Mouse (Mus musculus): ENCODE measurements around the gene Kcnip2. TPM values are rescaled to one million over a fixed set of nuclear protein-coding genes. Genes with fewer than 3 reads are reported as not detected.

Kcnip2 gene
- polyA plus RNA-seq, 1 experiment from 2014 or later, result 3.6 TPM

DNA sequence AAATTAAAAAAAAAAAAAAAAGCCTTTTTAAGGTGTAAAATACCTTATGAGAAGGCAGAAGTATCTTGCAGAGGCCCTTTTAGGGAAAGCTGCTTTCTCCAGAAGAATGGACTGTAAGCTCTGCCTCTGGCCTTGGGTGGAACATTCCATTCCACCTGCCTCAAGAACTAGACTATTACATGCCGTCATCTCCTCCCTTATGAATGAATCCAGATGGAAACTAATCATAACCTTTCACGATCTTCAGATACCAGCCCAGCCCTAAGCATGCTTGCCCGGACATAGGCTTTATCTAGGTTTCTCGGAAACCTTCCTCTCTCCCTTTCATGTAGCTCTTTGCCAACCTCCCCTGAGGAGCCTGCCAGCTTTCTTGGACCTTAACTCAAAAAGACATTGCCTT is 27.5 kb downstream of the Kcnip2 start:
- no peak for ATAC-seq (ENCODE audit: insufficient number of reproducible peaks, insufficient read depth, low FRiP score, low read depth)
- no peaks in the 10 kb centered on the region for H3K36me3 ChIP-seq (ENCODE audit: control insufficient read depth, insufficient read depth, low read length)
- no peak overlapping the region for H3K9ac ChIP-seq (ENCODE audit: low read length)
- H3K27ac ChIP-seq (replicated peaks in 1 of 2; ENCODE audit: control insufficient read depth in 1 of 2, insufficient read depth in 1 of 2, low read depth in 2 of 2, low read length in 2 of 2), result no peak overlapping the region
- H3K27me3 ChIP-seq (ENCODE audit: control insufficient read depth, insufficient read depth, low read length), result no peaks in the 10 kb centered on the region
- 40% methylated on average over 4 of the region's 4 CpGs for WGBS
- no peak overlapping the region for H3K4me2 ChIP-seq (ENCODE audit: low read length)
- no peak overlapping the region for H3K4me3 ChIP-seq (ENCODE audit: control insufficient read depth in 1 of 2, insufficient read depth in 1 of 2, low read depth in 1 of 2, low read length in 2 of 2)
- peaks cover 0 to 2% of the 10 kb centered on the region in 2 experiments; a peak in 1 of 4 replicates for H3K4me1 ChIP-seq (ENCODE audit: control insufficient read depth in 2 of 2, insufficient read depth in 2 of 2, low read length in 2 of 2)
- no peaks in the 10 kb centered on the region for H3K9me3 ChIP-seq (ENCODE audit: control insufficient read depth, low read length)

DNA sequence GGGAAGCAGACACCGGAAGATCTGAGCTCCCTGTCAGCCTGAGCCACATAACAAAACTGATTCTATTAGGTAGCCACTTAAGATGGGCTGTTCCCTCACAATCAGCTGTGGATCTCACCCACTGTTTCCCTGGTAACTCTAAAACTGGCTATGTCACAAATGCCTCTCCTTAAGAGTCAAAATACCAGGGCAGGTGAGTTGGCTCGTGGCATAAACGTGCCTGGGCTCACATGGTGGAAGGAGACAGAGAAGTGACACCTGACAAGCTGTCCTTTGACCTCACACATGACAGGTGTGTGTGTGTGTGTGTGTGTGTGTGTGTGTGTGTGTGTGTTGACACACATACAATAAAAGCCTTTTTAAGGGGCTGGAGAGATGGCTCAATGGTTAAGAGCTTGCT is 28.4 kb downstream of the Kcnip2 start:
- WGBS, result 69% methylated on average over 3 of the region's 3 CpGs

DNA sequence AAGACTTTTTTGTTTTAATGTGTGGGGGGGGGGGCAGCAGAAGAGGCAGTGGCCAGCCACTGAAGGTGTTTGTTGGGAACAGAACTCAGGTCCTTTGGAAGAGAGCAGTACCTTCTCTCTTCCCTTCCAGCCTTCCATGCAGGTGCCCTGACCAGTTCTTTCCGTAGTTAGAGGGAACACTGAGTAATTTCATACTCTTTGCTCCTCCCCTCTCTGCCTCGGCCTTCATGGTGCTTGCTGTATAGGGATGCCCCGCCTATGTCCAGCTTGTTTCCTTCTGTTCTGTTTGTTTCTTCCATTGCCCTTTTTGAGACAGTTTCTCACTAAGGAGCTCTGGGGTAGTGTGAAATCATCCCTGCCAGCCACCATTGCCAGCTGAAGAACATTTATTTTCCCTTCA is 30.4 kb downstream of the Kcnip2 start:
- Histone ChIP-seq H3K4me1 (ENCODE audit: control insufficient read depth in 2 of 2, insufficient read depth in 2 of 2, low read length in 2 of 2) (peaks cover 3 to 17% of the 10 kb centered on the region in 2 experiments), H3K4me3 (ENCODE audit: control insufficient read depth in 1 of 2, insufficient read depth in 1 of 2, low read depth in 1 of 2, low read length in 2 of 2) (no peak overlapping the region), H3K27ac (replicated peaks in 1 of 2; ENCODE audit: control insufficient read depth in 1 of 2, insufficient read depth in 1 of 2, low read depth in 2 of 2, low read length in 2 of 2) (no peak overlapping the region), H3K4me2 (ENCODE audit: low read length) (no peak overlapping the region), H3K27me3 (ENCODE audit: control insufficient read depth, insufficient read depth, low read length) (no peaks in the 10 kb centered on the region), H3K36me3 (ENCODE audit: control insufficient read depth, insufficient read depth, low read length) (peaks cover 4% of the 10 kb centered on the region), H3K9me3 (ENCODE audit: control insufficient read depth, low read length) (no peaks in the 10 kb centered on the region), H3K9ac (ENCODE audit: low read length) (no peak overlapping the region)
- 64% methylated on average over 3 of the region's 3 CpGs for WGBS
- no peak for ATAC-seq (ENCODE audit: insufficient number of reproducible peaks, insufficient read depth, low FRiP score, low read depth)

More for the DNA sequence above, 28.4 kb downstream of the Kcnip2 start:
- Histone ChIP-seq H3K9ac (ENCODE audit: low read length) (no peak overlapping the region), H3K27ac (replicated peaks in 1 of 2; ENCODE audit: control insufficient read depth in 1 of 2, insufficient read depth in 1 of 2, low read depth in 2 of 2, low read length in 2 of 2) (no peak overlapping the region), H3K4me1 (ENCODE audit: control insufficient read depth in 2 of 2, insufficient read depth in 2 of 2, low read length in 2 of 2) (no peaks in the 10 kb centered on the region; a peak in 1 of 4 replicates), H3K4me2 (ENCODE audit: low read length) (no peak overlapping the region), H3K27me3 (ENCODE audit: control insufficient read depth, insufficient read depth, low read length) (no peaks in the 10 kb centered on the region), H3K36me3 (ENCODE audit: control insufficient read depth, insufficient read depth, low read length) (no peaks in the 10 kb centered on the region), H3K4me3 (ENCODE audit: control insufficient read depth in 1 of 2, insufficient read depth in 1 of 2, low read depth in 1 of 2, low read length in 2 of 2) (no peak overlapping the region), H3K9me3 (ENCODE audit: control insufficient read depth, low read length) (no peaks in the 10 kb centered on the region)
- ATAC-seq (ENCODE audit: insufficient number of reproducible peaks, insufficient read depth, low FRiP score, low read depth), result no peak

DNA sequence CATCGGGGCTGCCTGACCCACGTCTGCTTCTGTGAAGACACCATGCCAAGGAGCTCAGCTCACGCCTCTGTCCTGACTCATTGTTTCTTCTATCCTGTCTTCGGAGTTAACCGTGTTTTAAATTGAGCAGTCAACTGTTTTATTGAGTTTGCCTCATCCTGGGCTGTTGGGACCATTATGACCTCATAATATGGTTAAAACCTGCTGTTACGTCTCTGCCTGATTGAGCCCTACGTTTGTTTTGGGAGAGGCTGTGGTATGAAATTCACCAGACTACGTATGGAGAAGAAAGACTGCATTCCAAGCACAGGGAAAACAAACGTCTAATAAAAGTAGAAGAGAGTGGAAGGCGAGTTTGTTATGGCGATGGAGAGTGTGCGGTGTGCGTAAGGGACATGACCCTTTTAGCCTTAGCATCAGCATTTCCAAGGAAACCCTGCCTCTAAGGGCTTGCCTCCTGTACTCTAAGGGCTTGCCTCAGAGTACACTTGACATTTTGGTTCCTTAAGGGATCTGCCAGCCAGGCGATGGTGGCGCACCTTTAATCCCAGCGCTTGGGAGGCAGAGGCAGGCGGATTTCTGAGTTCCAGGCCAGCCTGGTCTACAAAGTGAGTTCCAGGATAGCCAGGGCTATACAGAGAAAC is 31.8 kb downstream of the Kcnip2 start:
- no peak for ATAC-seq (ENCODE audit: insufficient number of reproducible peaks, insufficient read depth, low FRiP score, low read depth)

DNA sequence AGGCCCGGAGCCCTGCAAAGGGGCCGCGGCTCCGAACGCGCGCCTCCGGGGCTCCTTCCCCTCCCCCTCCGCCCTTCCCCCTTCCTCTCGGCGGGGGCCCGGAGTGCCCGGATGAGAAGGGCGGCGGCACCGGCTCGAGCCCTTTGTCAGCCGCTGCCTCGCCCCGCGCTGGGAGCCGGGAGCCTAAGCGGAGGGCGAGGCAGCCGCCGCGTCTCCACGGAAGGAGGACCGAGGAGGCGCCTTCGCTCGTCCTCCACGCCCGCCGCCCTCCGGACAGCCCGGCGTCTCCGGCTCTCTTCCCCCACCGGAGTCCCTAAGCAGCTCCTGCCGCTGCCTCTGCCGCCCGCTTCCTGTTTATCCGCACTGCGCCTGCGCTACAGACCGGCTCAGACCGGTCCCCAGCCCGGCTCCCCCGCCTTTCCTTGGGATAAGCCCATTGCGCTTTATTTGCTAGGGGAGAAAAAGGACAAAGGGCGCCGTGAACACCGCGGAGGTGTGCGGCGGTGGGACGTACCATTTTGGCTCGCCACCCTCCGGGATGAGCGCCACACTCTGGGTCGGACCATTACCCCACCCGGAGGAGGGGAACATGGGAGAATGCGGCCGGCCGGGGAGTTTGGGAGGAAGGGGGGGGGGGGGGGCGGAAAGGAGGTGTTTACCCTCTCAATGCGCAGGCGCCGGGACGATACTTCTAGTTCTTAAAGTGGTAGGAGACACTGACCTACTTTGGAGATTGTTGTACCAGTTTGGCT is 32.5 kb downstream of the Kcnip2 start, which contains the start of gene Mgea5:
Gene Mgea5 (minus strand): TSS at position 657 of the 752 bp plus-strand sequence.
- Histone ChIP-seq H3K9ac (ENCODE audit: low read length) (peak within 1 kb of the TSS; percentile 95), H3K4me1 (ENCODE audit: control insufficient read depth in 2 of 2, insufficient read depth in 2 of 2, low read length in 2 of 2) (peaks cover 7 to 24% of the 10 kb centered on the region in 2 experiments), H3K36me3 (ENCODE audit: control insufficient read depth, insufficient read depth, low read length) (peaks cover 25% of the 10 kb centered on the region)

More for the DNA sequence above, 31.8 kb downstream of the Kcnip2 start:
- H3K4me1 ChIP-seq (ENCODE audit: control insufficient read depth in 2 of 2, insufficient read depth in 2 of 2, low read length in 2 of 2), result peaks cover 7 to 24% of the 10 kb centered on the region in 2 experiments
- H3K27me3 ChIP-seq (ENCODE audit: control insufficient read depth, insufficient read depth, low read length), result no peaks in the 10 kb centered on the region
- H3K4me2 ChIP-seq (ENCODE audit: low read length), result peak overlapping the region; percentile 69
- H3K9me3 ChIP-seq (ENCODE audit: control insufficient read depth, low read length), result no peaks in the 10 kb centered on the region
- peaks cover 18% of the 10 kb centered on the region for H3K36me3 ChIP-seq (ENCODE audit: control insufficient read depth, insufficient read depth, low read length)
- H3K9ac ChIP-seq (ENCODE audit: low read length), result peak overlapping the region; percentile 67
- 31% methylated on average over 17 of the region's 17 CpGs for WGBS
- peak overlapping the region; percentile 49 to 86 for H3K4me3 ChIP-seq (ENCODE audit: control insufficient read depth in 1 of 2, insufficient read depth in 1 of 2, low read depth in 1 of 2, low read length in 2 of 2)
- H3K27ac ChIP-seq (replicated peaks in 1 of 2; ENCODE audit: control insufficient read depth in 1 of 2, insufficient read depth in 1 of 2, low read depth in 2 of 2, low read length in 2 of 2), result peak overlapping the region; percentile 70 to 76

DNA sequence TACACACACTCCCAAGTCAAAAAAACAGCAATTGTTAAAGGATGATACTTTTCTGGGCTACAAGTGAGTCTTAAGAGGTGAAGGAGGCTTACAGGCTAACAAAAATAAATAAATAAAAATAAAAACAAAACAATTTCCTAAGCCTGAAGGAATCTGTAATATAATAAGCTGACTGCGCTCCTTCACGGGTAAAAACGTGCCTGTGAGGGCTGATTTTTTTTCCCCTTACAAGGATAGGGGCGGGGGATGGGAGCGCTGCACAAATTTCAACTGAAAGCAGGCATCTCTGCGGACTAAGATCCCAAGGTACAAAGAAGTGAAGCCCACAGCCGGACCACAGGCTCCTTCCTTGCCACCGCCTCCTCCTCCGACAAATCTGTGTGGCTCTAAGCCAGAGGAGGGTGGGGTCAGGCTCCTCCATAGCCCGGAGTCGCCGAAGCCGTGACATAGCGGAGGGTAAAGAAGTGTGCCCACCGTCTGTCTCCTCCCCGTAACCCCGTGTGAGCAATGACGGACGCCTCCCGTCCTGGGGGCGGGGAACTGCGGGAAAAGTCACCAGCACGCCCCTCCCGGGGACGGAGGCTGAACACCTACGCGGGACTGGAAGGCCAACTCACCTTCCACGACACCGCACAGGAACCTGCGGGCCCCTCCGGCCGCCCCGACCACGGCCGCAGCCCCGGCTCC is 33.4 kb downstream of the Kcnip2 start:
- peak; percentile 66 for ATAC-seq (ENCODE audit: insufficient number of reproducible peaks, insufficient read depth, low FRiP score, low read depth)
- Histone ChIP-seq H3K4me2 (ENCODE audit: low read length) (peak overlapping the region; percentile 82), H3K4me3 (ENCODE audit: control insufficient read depth in 1 of 2, insufficient read depth in 1 of 2, low read depth in 1 of 2, low read length in 2 of 2) (peak overlapping the region; percentile 86 to 90), H3K36me3 (ENCODE audit: control insufficient read depth, insufficient read depth, low read length) (peaks cover 34% of the 10 kb centered on the region), H3K4me1 (ENCODE audit: control insufficient read depth in 2 of 2, insufficient read depth in 2 of 2, low read length in 2 of 2) (peaks cover 7 to 24% of the 10 kb centered on the region in 2 experiments), H3K27me3 (ENCODE audit: control insufficient read depth, insufficient read depth, low read length) (no peaks in the 10 kb centered on the region), H3K9ac (ENCODE audit: low read length) (peak overlapping the region; percentile 95), H3K9me3 (ENCODE audit: control insufficient read depth, low read length) (no peaks in the 10 kb centered on the region), H3K27ac (replicated peaks in 1 of 2; ENCODE audit: control insufficient read depth in 1 of 2, insufficient read depth in 1 of 2, low read depth in 2 of 2, low read length in 2 of 2) (peak overlapping the region; percentile 92 to 94)
- 1% methylated on average over 36 of the region's 36 CpGs for WGBS

More for the DNA sequence above, 32.5 kb downstream of the Kcnip2 start, which contains the start of gene Mgea5:
- peak; percentile 98 for ATAC-seq (ENCODE audit: insufficient number of reproducible peaks, insufficient read depth, low FRiP score, low read depth)
- Histone ChIP-seq H3K27me3 (ENCODE audit: control insufficient read depth, insufficient read depth, low read length) (no peaks in the 10 kb centered on the region), H3K4me2 (ENCODE audit: low read length) (peak within 1 kb of the TSS; percentile 82), H3K27ac (replicated peaks in 1 of 2; ENCODE audit: control insufficient read depth in 1 of 2, insufficient read depth in 1 of 2, low read depth in 2 of 2, low read length in 2 of 2) (peak within 1 kb of the TSS; percentile 92 to 94), H3K4me3 (ENCODE audit: control insufficient read depth in 1 of 2, insufficient read depth in 1 of 2, low read depth in 1 of 2, low read length in 2 of 2) (peak within 1 kb of the TSS; percentile 86 to 90), H3K9me3 (ENCODE audit: control insufficient read depth, low read length) (no peaks in the 10 kb centered on the region)
- 0% methylated on average over 62 of the region's 71 CpGs for WGBS

DNA sequence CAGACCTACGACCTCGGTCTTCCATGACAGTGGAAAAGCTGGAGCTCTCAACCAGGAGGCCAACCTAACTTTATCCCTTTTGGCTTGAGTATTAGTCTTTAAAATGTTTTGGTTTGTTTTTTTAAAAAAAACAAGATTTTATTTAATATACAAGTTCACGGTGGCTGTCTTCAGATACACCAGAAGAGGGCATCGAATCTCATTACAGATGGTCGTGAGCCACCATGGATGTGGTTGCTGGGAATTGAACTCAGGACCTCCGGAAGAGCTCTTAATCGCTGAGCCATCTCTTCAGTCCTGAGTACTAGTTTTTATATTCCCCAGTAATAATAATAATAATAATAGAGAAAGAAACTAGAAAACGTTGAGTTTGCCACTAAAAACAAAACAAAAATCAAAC is 34.2 kb downstream of the Kcnip2 start:
- Histone ChIP-seq H3K4me3 (ENCODE audit: control insufficient read depth in 1 of 2, insufficient read depth in 1 of 2, low read depth in 1 of 2, low read length in 2 of 2) (peak overlapping the region in 1 of 2 experiments; percentile 86; a peak in 2 of 4 replicates), H3K27me3 (ENCODE audit: control insufficient read depth, insufficient read depth, low read length) (no peaks in the 10 kb centered on the region), H3K27ac (replicated peaks in 1 of 2; ENCODE audit: control insufficient read depth in 1 of 2, insufficient read depth in 1 of 2, low read depth in 2 of 2, low read length in 2 of 2) (no peak overlapping the region), H3K4me2 (ENCODE audit: low read length) (peak overlapping the region; percentile 82), H3K4me1 (ENCODE audit: control insufficient read depth in 2 of 2, insufficient read depth in 2 of 2, low read length in 2 of 2) (peaks cover 7 to 24% of the 10 kb centered on the region in 2 experiments), H3K36me3 (ENCODE audit: control insufficient read depth, insufficient read depth, low read length) (peaks cover 42% of the 10 kb centered on the region), H3K9me3 (ENCODE audit: control insufficient read depth, low read length) (no peaks in the 10 kb centered on the region), H3K9ac (ENCODE audit: low read length) (peak overlapping the region; percentile 31; the same call in 1 of the 2 replicates)
- 62% methylated on average over 8 of the region's 8 CpGs for WGBS
- ATAC-seq (ENCODE audit: insufficient number of reproducible peaks, insufficient read depth, low FRiP score, low read depth), result no peak

Measured in heart, embryonic 14.5 days (tissue).